Mouse (Mus musculus): ENCODE measurements around the gene Zfp771.

GRCm38 (mm10) chr7:127253341-127253740 lies 9.3 kb downstream of the Zfp771 start:
- TF ChIP-seq CTCF (IDR thresholded peaks at IDR 0.05; ENCODE audit: low read depth) (no peak), EP300 (IDR thresholded peaks at IDR 0.05; ENCODE audit: low read depth) (no peak)
